ENCODE assay signal across 8 mouse cellular contexts in the genomic region with DNA sequence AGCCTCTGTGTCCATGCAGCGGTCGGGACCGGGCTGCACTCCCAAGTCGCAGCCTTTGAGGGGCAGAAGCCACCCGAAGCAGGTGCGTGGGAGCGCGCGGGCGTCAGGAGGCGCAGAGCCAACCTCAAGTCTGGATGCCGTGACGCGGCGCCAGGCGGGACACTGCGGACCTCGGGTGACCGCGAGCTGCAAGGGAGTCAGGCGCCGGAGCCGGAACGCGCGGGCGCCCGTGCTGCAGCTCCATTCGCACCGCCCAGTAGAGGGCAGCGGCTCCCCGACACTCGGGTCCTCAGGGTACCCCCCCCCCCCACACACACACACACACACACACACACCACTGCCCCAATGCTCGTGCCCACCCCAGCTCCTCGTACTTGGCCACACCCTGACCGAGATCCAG. TPM values are rescaled to one million over a fixed set of nuclear protein-coding genes. Genes with fewer than 3 reads are reported as not detected.
DNase-seq lines count a peak whose midpoint lies in the region; ATAC-seq and TF ChIP-seq lines count a peak whose summit lies in the region.

No protein-coding gene starts in this region.

- H3K27me3 ChIP-seq in intestine, embryonic 16.5 days (replicated peaks; ENCODE audit: control insufficient read depth, insufficient read depth, low read length) = 0 out of 2 replicates have a peak, but pooled peaks cover 5% of the 10 kb centered on the region
- H3K27me3 ChIP-seq in limb, embryonic 11.5 days (ENCODE audit: control insufficient read depth, insufficient read depth, low read length) = peaks cover 19% of the 10 kb centered on the region; the same call in 1 of the 2 replicates
- peaks cover 36% of the 10 kb centered on the region for H3K27me3 ChIP-seq in midbrain, embryonic 12.5 days
- peaks cover 7% of the 10 kb centered on the region; the same call in 1 of the 2 replicates for H3K27me3 ChIP-seq in small intestine, adult 2 months (ENCODE audit: control insufficient read depth, insufficient read depth, low read length)

- peak; percentile 84 to 93 for DNase-seq in adrenal gland, adult (ENCODE audit: inconsistent age in 2 of 2, low spot score in 1 of 2)
- DNase-seq in embryo, embryonic 10 days (ENCODE audit: low spot score) = peak; percentile 81
- DNase-seq in gastrocnemius, postnatal 4 days (ENCODE audit: low spot score in 2 of 2) = peak; percentile 65 to 74
- DNase-seq in limb, embryonic 11.5 days (ENCODE audit: low spot score) = peak; percentile 82

- no peak for ATAC-seq in intestine, embryonic 16.5 days
- ATAC-seq in limb, embryonic 11.5 days (ENCODE audit: insufficient number of reproducible peaks, low FRiP score, low TSS enrichment, low read depth) = no peak; the same call in 1 of the 2 replicates
- no peak for ATAC-seq in midbrain, embryonic 12.5 days (ENCODE audit: low FRiP score, low read depth)
- ATAC-seq in activated CD4-positive, CD25-positive, alpha-beta regulatory T cell, adult 4 months = no peak

- H3K4me3 ChIP-seq in intestine, embryonic 16.5 days (ENCODE audit: low read length) = peak overlapping the region; percentile 90
- peak overlapping the region; percentile 71 for H3K4me3 ChIP-seq in limb, embryonic 11.5 days (ENCODE audit: low read depth, low read length)
- H3K4me3 ChIP-seq in midbrain, embryonic 12.5 days = peak overlapping the region; percentile 85
- peak overlapping the region; percentile 87 for H3K4me3 ChIP-seq in small intestine, adult 2 months (ENCODE audit: low read depth, low read length)

- H3K4me2 ChIP-seq in intestine, embryonic 16.5 days (ENCODE audit: low read depth, low read length) = peak overlapping the region; percentile 99
- peak overlapping the region; percentile 92 for H3K4me2 ChIP-seq in limb, embryonic 11.5 days (ENCODE audit: low read depth, severe bottlenecking)
- H3K4me2 ChIP-seq in midbrain, embryonic 12.5 days (replicated peaks) = peak overlapping the region; percentile 97

- H3K27ac ChIP-seq in intestine, embryonic 16.5 days (ENCODE audit: low read length) = no peak overlapping the region
- H3K27ac ChIP-seq in limb, embryonic 11.5 days (replicated peaks; ENCODE audit: low read depth, low read length) = no peak overlapping the region
- no peak overlapping the region for H3K27ac ChIP-seq in midbrain, embryonic 12.5 days (replicated peaks)
- no peak overlapping the region for H3K27ac ChIP-seq in small intestine, adult 2 months (ENCODE audit: insufficient read depth, low read depth, low read length)

- no peak for TF ChIP-seq POLR2A in small intestine, adult 2 months (IDR thresholded peaks at IDR 0.05; ENCODE audit: low read depth, low read length)

- no peaks in the 10 kb centered on the region for H3K36me3 ChIP-seq in intestine, embryonic 16.5 days (ENCODE audit: control insufficient read depth, insufficient read depth, low read length)
- H3K36me3 ChIP-seq in limb, embryonic 11.5 days (ENCODE audit: control insufficient read depth, insufficient read depth, low read length) = no peaks in the 10 kb centered on the region
- H3K36me3 ChIP-seq in midbrain, embryonic 12.5 days = no peaks in the 10 kb centered on the region
- H3K36me3 ChIP-seq in small intestine, adult 2 months (ENCODE audit: control insufficient read depth, insufficient read depth, low read length) = no peaks in the 10 kb centered on the region

- WGBS in intestine, embryonic 16.5 days = 0% methylated on average over 36 of the region's 36 CpGs
- WGBS in limb, embryonic 11.5 days = under 1% methylated on average over 35 of the region's 36 CpGs
- WGBS in midbrain, embryonic 12.5 days = under 1% methylated on average over 34 of the region's 36 CpGs
- under 1% methylated on average over 35 of the region's 36 CpGs for WGBS in small intestine, adult 2 months

- no peaks in the 10 kb centered on the region for H3K9me3 ChIP-seq in intestine, embryonic 16.5 days (ENCODE audit: control insufficient read depth, low read length)
- H3K9me3 ChIP-seq in limb, embryonic 11.5 days (ENCODE audit: control insufficient read depth, low read length) = no peaks in the 10 kb centered on the region
- H3K9me3 ChIP-seq in midbrain, embryonic 12.5 days = no peaks in the 10 kb centered on the region

- peak overlapping the region; percentile 69 for H3K9ac ChIP-seq in intestine, embryonic 16.5 days (ENCODE audit: low read depth, low read length)
- no peak overlapping the region for H3K9ac ChIP-seq in limb, embryonic 11.5 days (ENCODE audit: low read length)
- 0 out of 2 replicates have a peak overlapping the region, but pooled peaks have one; percentile 29 for H3K9ac ChIP-seq in midbrain, embryonic 12.5 days (replicated peaks)

- peak; percentile 57 for TF ChIP-seq CTCF in small intestine, adult 2 months (IDR thresholded peaks at IDR 0.05; ENCODE audit: extremely low read depth, insufficient read length, insufficient replicate concordance, low read depth, low read length)

- H3K4me1 ChIP-seq in intestine, embryonic 16.5 days (ENCODE audit: control insufficient read depth, insufficient read depth, low read length) = peaks cover 12% of the 10 kb centered on the region
- peaks cover 28% of the 10 kb centered on the region for H3K4me1 ChIP-seq in limb, embryonic 11.5 days (ENCODE audit: control insufficient read depth, insufficient read depth, low read length)
- peaks cover 30% of the 10 kb centered on the region for H3K4me1 ChIP-seq in midbrain, embryonic 12.5 days
- peaks cover 9% of the 10 kb centered on the region for H3K4me1 ChIP-seq in small intestine, adult 2 months (ENCODE audit: control insufficient read depth, insufficient read depth, insufficient read length, low read length)

RNA-seq across cellular contexts. Expression of gene Cux1, which starts 1.5 kb away (rescaled TPM):
- total RNA-seq in gastrocnemius, postnatal 4 days (2021) = 100 to 1,000 TPM; 118 to 123 TPM
- polyA plus RNA-seq in intestine, embryonic 16.5 days (2015; fragmentation: Nextera tagmentation; extraction: Ambion mirVana) = 62.2 and 62.5 TPM in 2 replicates
- polyA plus RNA-seq in limb, embryonic 11.5 days (2014; fragmentation: Nextera tagmentation; extraction: Ambion mirVana) = 65.6 and 73.6 TPM in 2 replicates
- 150 and 159 TPM in 2 replicates for polyA plus RNA-seq in midbrain, embryonic 12.5 days (2016; fragmentation: Nextera tagmentation; extraction: Ambion mirVana)
- polyA plus RNA-seq in small intestine, adult 2 months (2012; rRNA removed) = 17.0 and 42.1 TPM in 2 replicates
- polyA plus RNA-seq in activated CD4-positive, CD25-positive, alpha-beta regulatory T cell, adult 4 months (2017; shearing (Covaris generic)) = 10 to 100 TPM; 36.1 to 46.2 TPM
